Mouse (Mus musculus): ENCODE measurements around the gene Mvp.

DNA sequence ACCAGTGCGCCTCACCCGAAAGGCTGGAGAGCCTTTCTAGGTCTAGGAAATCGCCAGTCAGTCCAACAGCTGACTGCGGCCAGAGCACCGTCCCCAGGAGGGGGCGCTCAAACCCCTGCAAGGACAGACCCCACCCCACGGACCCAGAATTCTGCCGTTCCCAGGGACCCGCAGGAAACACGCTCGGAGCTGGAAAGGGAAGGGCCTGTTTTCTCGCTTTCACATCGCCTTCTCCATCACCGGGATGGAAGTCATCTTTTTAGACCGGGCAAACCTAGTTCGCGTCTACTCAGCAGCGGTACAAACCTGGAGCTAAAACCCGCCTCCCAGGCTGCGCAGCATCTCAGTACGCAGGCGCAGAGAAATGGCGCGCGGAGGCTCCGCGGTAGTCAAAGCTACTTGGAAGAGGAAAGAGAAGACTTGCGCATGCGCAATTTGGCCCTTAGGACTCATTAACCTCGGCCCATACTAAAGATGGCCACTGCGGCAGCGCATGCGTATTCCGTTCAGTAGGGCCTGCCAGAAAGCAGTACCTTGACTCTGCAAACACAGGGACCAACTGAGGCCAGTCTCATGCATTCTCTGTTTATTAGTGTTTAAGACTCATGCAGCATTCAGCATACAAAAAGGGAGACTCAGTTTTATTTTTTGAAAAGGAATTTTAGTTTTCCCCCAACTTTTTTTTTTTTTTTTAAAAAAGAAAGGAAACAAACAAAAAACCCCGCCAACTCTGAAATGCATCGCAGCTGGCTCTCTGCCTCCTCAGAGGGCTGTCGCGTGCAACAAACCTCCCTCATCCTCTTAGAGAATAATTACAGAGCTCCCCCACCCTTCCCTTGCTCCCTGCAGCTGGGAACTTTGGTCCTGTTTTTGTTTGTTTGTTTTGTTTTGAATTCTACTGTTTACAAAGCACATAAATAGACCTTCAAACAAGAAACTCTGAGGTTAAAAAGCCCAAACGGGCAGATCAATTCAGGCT lies 2.8 kb upstream of the Mvp start, which contains the start of gene Pagr1a:
- TF ChIP-seq CTCF (IDR thresholded peaks at IDR 0.05; ENCODE audit: extremely low read depth, insufficient read length, insufficient replicate concordance, low read depth, low read length) (peak; percentile 98), POLR2A (IDR thresholded peaks at IDR 0.05; ENCODE audit: low read depth, low read length) (peak; percentile 68)
